Mouse (Mus musculus) C2C12 (cell line): Measurements from ENCODE around the gene Cmtr1.

Experiments
- CTCF ChIP-seq: IDR thresholded peaks from one replicate; pipeline ENCODE4 v1.5.1; 2011; ENCODE audit not compliant: control insufficient read depth, insufficient read depth, insufficient read length
- MYOG ChIP-seq: IDR thresholded peaks from one replicate; pipeline ENCODE4 v1.6.1; 2011; ENCODE audit not compliant: control insufficient read depth, insufficient read length; ENCODE audit errors: extremely low read depth
- USF1 ChIP-seq: IDR thresholded peaks from one replicate; pipeline ENCODE4 v1.6.1; 2011; ENCODE audit warnings: low read depth, mild to moderate bottlenecking, control low read depth, moderate library complexity

- TF ChIP-seq USF1 = no peak
- no peak for TF ChIP-seq MYOG
- no peak for TF ChIP-seq CTCF
Observed at GRCm38 (mm10) chr17:29627285-29627684, 33.1 kb upstream of the Cmtr1 start.
